Mouse (Mus musculus) stomach, postnatal 0 days (tissue): ENCODE data around the gene Ctcf. TPM values are rescaled to one million over a fixed set of nuclear protein-coding genes. Genes with fewer than 3 reads are reported as not detected.
A peak's percentile ranks its signal among the peaks of the same experiment; 100 is the strongest.

Source experiments
- ATAC-seq: fragments of 200-750 bp; cut with Nextera tagmentation; 2 replicates; pipeline ENCODE4 v1.8.0; 2017; ENCODE audit not compliant: low FRiP score, low TSS enrichment
- DNase-seq: peaks from one replicate; pipeline ENCODE4 v3.0.0-alpha.2; 2016; ENCODE audit warnings: low spot score
- H3K27ac ChIP-seq: fragments of 300-500 bp; sonication (generic); replicated peaks from 2 replicates; pipeline ENCODE4 v1.5.1; 2014; ENCODE audit warnings: mild to moderate bottlenecking, control low read depth
- H3K27me3 ChIP-seq: fragments of 300-500 bp; sonication (generic); 2 replicates; pipeline ENCODE4 v1.6.1; 2014; ENCODE audit warnings: low read length; ENCODE audit not compliant: control insufficient read depth, insufficient read depth
- H3K36me3 ChIP-seq: fragments of 300-500 bp; sonication (generic); 2 replicates; pipeline ENCODE4 v1.6.1; 2014; ENCODE audit warnings: low read length, mixed read lengths; ENCODE audit not compliant: control insufficient read depth, insufficient read depth
- H3K4me1 ChIP-seq: fragments of 300-500 bp; sonication (generic); replicated peaks from 2 replicates; pipeline ENCODE4 v1.6.1; 2014; ENCODE audit warnings: antibody characterized with exemption; ENCODE audit not compliant: control insufficient read depth, insufficient read depth
- H3K4me2 ChIP-seq: fragments of 300-500 bp; sonication (generic); replicated peaks from 2 replicates; pipeline ENCODE4 v1.6.1; 2014; ENCODE audit warnings: low read depth, mild to moderate bottlenecking, control low read depth, moderate library complexity
- H3K4me3 ChIP-seq: fragments of 300-500 bp; sonication (generic); 2 replicates; pipeline ENCODE4 v1.5.1; 2014; ENCODE audit warnings: low read depth, low read length, control low read depth
- H3K9ac ChIP-seq: fragments of 300-500 bp; sonication (generic); 2 replicates; pipeline ENCODE4 v1.6.1; 2014; ENCODE audit warnings: mild to moderate bottlenecking, low read length, control low read depth, mixed read lengths
- H3K9me3 ChIP-seq: fragments of 300-500 bp; sonication (generic); 2 replicates; pipeline ENCODE4 v1.6.1; 2016; ENCODE audit warnings: low read length; ENCODE audit not compliant: control insufficient read depth
- CTCF ChIP-seq: IDR thresholded peaks from 2 replicates; pipeline ENCODE4 v1.5.1; 2016; ENCODE audit warnings: antibody characterized with exemption, low read depth, mild to moderate bottlenecking, moderate library complexity
- EP300 ChIP-seq: optimal IDR thresholded peaks from 2 replicates; pipeline ENCODE3; 2016; ENCODE audit warnings: antibody characterized with exemption
- WGBS: fragments of 180-500 bp; shearing (Covaris S2); extraction: QIAGEN DNeasy Blood & Tissue Kit; methylation state at CpG from one replicate; pipeline ENCODE4 v1.1.7; 2014; 5-methylcytosine and 5-hydroxymethylcytosine counted together
- polyA plus RNA-seq: library from polyadenylated mRNA; unstranded; fragments of >200 nt; fragmentation: Nextera tagmentation; extraction: Ambion mirVana; gene quantifications from 2 replicates; pipeline ENCODE4 v1.2.1, GENCODE M21; 2015

Gene Ctcf
- polyA plus RNA-seq, 1 experiment from 2014 or later, result 56.6 TPM

DNA sequence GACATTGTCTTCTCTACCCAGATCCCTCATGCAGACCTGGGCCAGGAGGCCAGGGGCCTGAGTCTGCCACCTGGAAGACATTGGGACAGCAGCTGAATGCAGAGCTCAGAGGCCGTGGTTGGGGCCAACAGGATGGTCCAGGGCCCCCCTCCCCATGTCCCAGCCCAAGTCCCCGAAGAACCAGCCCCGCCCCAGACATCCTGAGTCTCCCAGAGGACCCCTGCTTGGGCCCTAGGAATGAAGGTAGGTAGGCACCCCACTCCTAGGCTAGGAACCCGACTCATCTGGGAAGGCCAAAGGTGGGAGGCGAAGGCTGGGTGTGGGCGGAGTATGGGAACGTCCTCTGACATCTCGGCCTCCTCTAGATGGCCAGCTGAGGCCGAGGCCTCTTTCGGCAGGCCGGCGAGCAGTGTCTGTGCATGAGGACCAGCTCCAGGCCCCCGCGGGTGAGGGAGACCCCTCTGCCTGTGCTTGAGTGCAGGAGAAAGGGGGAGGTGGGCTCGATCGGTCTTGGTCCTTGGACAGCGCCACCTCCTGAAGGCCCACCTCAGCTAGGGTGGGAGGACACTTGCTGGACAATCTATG, 60.9 kb downstream of the Ctcf start:
- Histone ChIP-seq H3K36me3 (peaks cover 5% of the 10 kb centered on the region; the same call in 1 of the 2 replicates), H3K9ac (no peak overlapping the region), H3K9me3 (no peaks in the 10 kb centered on the region), H3K4me3 (no peak overlapping the region), H3K27me3 (no peaks in the 10 kb centered on the region), H3K4me2 (no peak overlapping the region), H3K27ac (no peak overlapping the region), H3K4me1 (peaks cover 7% of the 10 kb centered on the region; the same call in 1 of the 2 replicates)
- ATAC-seq, result no peak
- no peak for DNase-seq
- TF ChIP-seq EP300 (no peak), CTCF (no peak)
- WGBS, result 91% methylated on average over 17 of the region's 17 CpGs

DNA sequence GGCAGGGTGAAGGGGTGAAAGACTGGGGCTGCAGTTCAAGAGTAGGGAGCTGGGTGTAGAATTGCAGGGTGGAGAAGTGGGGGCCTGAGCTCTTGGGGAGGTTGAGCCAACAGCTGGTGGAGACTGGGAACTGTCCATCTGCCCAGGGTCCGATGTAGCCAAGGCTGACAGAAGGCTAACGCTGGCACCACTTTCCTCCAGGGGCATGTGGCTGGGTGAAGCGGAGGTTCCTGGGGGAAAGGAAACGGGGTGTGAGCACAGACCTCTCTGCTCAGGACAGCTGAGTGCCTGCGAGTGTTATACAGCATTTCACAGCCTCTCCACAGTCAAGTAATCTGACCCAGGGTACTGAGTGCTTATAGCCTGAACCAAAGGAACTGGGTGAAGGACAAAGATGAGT, 62.4 kb downstream of the Ctcf start:
- ATAC-seq, result no peak

GRCm38 (mm10) chr8:105699488-105700215, 63.3 kb downstream of the Ctcf start:
- peaks cover 7% of the 10 kb centered on the region; the same call in 1 of the 2 replicates for H3K4me1 ChIP-seq
- H3K4me2 ChIP-seq, result peak overlapping the region; percentile 87
- H3K27me3 ChIP-seq, result no peaks in the 10 kb centered on the region
- peak overlapping the region; percentile 66 for H3K9ac ChIP-seq
- WGBS, result 92% methylated on average over 11 of the region's 11 CpGs
- H3K36me3 ChIP-seq, result peaks cover 12% of the 10 kb centered on the region
- H3K27ac ChIP-seq, result no peak overlapping the region
- H3K4me3 ChIP-seq, result no peak overlapping the region; the same call in 1 of the 2 replicates
- H3K9me3 ChIP-seq, result no peaks in the 10 kb centered on the region
- TF ChIP-seq EP300 (no peak), CTCF (no peak)
- ATAC-seq (no peak), DNase-seq (no peak)

More for the DNA sequence above, 62.4 kb downstream of the Ctcf start:
- WGBS, result 93% methylated on average over 5 of the region's 5 CpGs
- Histone ChIP-seq H3K4me3 (no peak overlapping the region), H3K4me2 (no peak overlapping the region), H3K36me3 (peaks cover 8% of the 10 kb centered on the region; the same call in 1 of the 2 replicates), H3K9ac (no peak overlapping the region), H3K27ac (no peak overlapping the region), H3K9me3 (no peaks in the 10 kb centered on the region), H3K27me3 (no peaks in the 10 kb centered on the region), H3K4me1 (peaks cover 7% of the 10 kb centered on the region; the same call in 1 of the 2 replicates)
- TF ChIP-seq EP300 (no peak), CTCF (no peak)
- no peak for DNase-seq

- peak overlapping the region; percentile 69 for H3K4me3 ChIP-seq
- H3K27me3 ChIP-seq, result no peaks in the 10 kb centered on the region
- H3K9me3 ChIP-seq, result no peaks in the 10 kb centered on the region
- H3K9ac ChIP-seq, result peak overlapping the region; percentile 66
- H3K36me3 ChIP-seq, result peaks cover 12% of the 10 kb centered on the region
- no peak for TF ChIP-seq EP300
- TF ChIP-seq CTCF, result no peak
- WGBS, result under 1% methylated on average over 21 of the region's 21 CpGs
- peaks cover 7% of the 10 kb centered on the region; the same call in 1 of the 2 replicates for H3K4me1 ChIP-seq
- H3K27ac ChIP-seq, result peak overlapping the region; percentile 89
- H3K4me2 ChIP-seq, result peak overlapping the region; percentile 87
- DNase-seq (no peak), ATAC-seq (peak; percentile 34)
Measured at GRCm38 (mm10) chr8:105700566-105700965, 64.2 kb downstream of the Ctcf start.

DNA sequence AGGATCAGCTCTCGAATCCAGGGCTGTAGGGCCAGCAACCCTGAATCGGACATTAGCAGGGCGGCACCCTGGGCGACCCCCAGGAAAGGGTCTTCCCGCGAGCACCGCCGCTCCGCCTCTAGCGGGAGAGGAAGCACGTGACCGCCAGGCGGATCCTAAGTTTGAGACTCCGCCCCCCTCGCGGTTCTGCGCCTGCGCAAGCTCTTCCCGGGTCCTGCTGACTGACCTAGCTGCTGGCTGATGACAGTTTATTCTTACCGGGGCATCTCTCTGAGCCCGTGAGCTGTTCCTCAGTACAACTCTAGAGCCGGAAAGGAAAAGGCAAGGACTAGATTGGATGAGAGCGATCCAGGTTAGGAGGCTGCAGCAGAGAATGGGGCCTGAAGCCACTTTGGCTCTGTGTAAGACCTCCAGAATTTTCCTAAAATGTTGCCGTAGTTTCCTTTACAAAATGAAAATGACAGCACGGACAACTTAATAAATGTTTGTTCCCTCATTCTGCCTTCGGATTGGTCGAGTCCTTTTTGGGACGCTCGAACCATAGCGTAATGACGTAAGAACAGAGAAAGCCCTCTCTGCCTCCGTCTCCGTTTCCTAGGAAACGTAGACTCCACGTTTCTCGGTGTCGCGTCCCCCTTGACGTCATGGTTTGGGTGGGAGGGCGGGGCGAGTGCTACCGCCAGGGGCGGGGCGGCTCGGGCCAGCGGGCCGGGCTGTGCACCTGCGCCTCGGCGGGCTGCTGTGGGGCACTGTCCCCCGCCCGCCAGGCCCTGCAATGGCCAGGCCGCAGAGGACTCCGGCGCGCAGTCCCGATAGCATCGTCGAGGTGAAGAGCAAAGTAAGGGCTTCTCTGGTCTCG, 64.8 kb downstream of the Ctcf start, which contains the start of the genes Acd and Pard6a:
TSS of gene Acd (minus strand) at position 137 of the 859 bp plus-strand sequence.
TSS of gene Pard6a (plus strand) at position 183 of the 859 bp plus-strand sequence.
- DNase-seq, result peak; percentile 96
- Histone ChIP-seq H3K27ac (peak within 1 kb of the TSS; percentile 89), H3K4me3 (peak within 1 kb of the TSS; percentile 69), H3K4me2 (peak within 1 kb of the TSS; percentile 87), H3K9me3 (no peaks in the 10 kb centered on the region), H3K9ac (peak within 1 kb of the TSS; percentile 66), H3K4me1 (peaks cover 7% of the 10 kb centered on the region; the same call in 1 of the 2 replicates), H3K27me3 (no peaks in the 10 kb centered on the region), H3K36me3 (peaks cover 12% of the 10 kb centered on the region)
- peak; percentile 75 for ATAC-seq
- TF ChIP-seq EP300, result no peak
- TF ChIP-seq CTCF, result peak; percentile 19; the same call in 1 of the 2 replicates
- 1% methylated on average over 59 of the region's 60 CpGs for WGBS
